Mouse (Mus musculus): ENCODE measurements around the gene Ddx42.

DNA sequence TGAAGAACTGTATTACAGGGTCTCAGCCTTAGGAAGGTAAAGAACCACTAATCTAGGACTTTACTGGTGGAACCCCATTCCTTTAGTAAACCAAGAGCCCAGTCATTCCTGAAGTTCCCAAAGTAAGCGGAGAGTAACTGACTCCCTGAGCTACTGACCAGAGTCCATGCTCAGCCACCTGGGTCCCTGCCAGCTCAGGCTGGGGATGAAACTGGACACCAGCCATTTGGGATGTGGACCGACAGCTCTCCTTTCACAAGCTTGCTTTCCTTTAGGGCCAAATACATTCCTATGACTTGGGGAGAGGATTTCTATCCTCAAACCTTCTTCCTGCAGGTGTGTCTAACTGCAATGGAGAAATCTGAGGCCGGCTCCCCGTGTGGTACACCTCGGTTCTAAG lies 42.4 kb upstream of the Ddx42 start:
- no peak for TF ChIP-seq CTCF (IDR thresholded peaks at IDR 0.05)
- TF ChIP-seq EP300 (IDR thresholded peaks at IDR 0.05), result no peak

All from lung, postnatal 0 days (tissue).